Mouse (Mus musculus): ENCODE data around the gene AI481877.
A peak's percentile ranks its signal among the peaks of the same experiment; 100 is the strongest.

AI481877 gene

GRCm38 (mm10) chr4:59125053-59125452 lies 13.7 kb downstream of the AI481877 start:
- no peak for DNase-seq (ENCODE audit: low spot score)

- DNase-seq (ENCODE audit: low spot score): no peak
These were observed 15.2 kb downstream of the AI481877 start for GRCm38 (mm10) chr4:59123557-59123956.

GRCm38 (mm10) chr4:59117644-59118495 lies 20.9 kb downstream of the AI481877 start:
- DNase-seq (ENCODE audit: low spot score): peak; percentile 94

DNA sequence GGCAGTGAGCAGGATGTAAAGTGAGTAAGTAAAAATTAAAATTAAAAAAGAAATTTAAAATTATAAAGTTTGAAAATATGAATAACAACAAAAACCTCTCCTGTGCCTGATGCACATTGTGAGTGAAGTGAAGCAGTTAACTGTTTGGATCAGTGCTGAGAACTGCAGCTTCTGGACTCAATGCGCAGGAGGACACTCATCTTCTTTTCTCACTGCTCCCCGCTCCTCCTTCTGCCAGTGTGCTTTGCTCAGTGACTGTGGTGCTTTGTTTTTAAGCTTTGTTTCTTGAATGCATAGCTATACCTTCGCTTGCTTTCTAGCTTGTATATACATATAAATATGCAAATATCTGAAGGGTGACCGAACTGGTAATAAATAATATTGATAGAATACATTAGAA lies 30.1 kb downstream of the AI481877 start:
- DNase-seq (ENCODE audit: low spot score): no peak

DNA sequence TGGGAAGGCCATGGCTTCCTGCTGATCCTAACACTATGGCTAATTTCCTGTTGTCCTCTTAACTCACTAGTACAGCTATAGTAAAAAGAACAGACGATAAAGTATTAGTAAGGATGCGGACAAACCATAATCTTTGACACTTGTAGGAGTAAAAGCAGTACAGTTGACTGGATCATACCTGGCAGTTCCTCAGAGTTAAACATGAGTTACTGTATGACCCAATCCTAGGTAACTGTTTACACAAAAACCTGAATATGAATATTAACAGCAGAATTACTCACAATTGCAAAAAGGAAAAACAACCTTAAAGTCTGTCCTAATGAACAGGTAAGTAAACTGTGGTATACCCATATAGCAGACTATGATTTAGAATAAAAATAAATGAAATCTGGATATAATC lies 30.9 kb downstream of the AI481877 start:
- DNase-seq (ENCODE audit: low spot score): no peak

- DNase-seq (ENCODE audit: low spot score): no peak
These were observed 32.1 kb downstream of the AI481877 start for GRCm38 (mm10) chr4:59106661-59107060.

GRCm38 (mm10) chr4:59104166-59104565 lies 34.6 kb downstream of the AI481877 start:
- no peak for DNase-seq (ENCODE audit: low spot score)

DNA sequence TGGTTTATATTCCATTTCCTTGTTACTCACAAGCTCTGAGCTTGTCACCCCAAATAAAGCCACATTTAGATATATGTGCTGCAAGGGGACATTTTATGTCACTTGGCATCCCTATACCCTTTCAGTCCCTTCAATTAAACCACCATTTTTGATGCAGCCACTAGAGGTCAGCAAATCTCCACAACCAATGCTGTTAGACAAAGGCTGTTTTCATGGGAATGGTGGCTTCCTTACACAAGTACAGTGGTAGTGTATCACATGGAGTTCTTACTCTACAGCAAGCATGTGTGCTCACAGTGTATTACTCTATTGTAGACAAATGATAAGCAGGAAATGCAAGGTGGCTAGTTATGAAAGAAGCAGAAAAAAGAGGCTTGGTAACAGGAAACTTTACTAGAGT lies 42.4 kb downstream of the AI481877 start:
- peak; percentile 49 for DNase-seq (ENCODE audit: low spot score)

DNA sequence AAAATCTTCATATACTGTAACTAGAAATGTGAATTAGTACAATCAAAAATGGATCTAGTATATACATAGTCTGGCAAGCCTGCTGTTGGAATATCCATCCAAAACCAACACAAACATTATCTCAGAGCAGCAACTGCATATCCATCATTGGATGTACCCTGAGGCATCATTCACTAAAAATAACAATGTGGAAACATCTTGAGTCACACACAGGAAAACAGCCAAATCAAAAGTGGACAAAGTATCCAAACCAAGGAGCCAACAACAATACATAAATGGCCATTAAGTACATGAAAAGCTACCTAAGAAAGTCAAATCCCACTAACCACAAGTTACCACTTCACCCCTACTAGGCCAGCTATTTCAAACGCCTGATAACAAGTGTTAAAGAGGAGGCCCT lies 49.4 kb downstream of the AI481877 start:
- DNase-seq (ENCODE audit: low spot score): no peak

DNA sequence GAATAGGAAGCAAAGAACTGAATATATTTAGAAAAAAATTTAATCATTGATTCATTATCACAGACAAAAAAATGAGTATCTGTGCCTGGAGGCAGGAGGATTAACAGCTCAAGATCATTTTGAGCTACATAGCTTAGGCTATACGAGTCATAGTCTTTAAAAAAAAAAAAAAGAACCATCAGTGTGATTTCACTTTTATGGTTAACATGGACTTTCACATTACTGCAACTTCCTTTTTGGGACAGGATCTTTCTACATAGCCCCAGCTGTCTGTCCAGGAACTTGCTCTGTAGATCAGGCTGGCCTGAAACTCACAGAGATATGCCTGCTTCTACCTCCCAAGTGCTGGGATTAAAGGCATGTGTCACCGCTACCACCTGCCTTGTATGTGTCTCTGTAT lies 55.4 kb downstream of the AI481877 start:
- no peak for DNase-seq (ENCODE audit: low spot score)

DNA sequence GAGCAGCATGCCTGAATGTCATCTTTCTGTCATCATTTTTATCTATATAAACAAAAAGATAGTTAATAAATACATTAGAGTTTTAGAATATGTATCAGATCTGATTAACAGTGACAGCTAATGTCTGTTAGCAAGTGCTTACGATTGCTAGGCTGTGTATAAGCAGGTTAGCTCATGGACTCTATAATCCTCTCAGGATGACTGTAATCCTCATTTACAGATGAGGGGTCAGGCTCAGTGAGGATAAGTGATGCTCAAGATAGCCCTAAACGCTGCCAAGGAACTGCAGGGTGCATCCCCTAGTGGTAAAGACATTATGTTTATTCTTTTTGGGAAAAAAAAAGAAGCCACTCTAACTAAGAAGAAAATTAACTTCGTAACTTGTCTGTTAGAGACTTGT lies 69.5 kb downstream of the AI481877 start:
- DNase-seq (ENCODE audit: low spot score): no peak

GRCm38 (mm10) chr4:59062526-59062925 lies 76.3 kb downstream of the AI481877 start:
- no peak for DNase-seq (ENCODE audit: low spot score)

DNA sequence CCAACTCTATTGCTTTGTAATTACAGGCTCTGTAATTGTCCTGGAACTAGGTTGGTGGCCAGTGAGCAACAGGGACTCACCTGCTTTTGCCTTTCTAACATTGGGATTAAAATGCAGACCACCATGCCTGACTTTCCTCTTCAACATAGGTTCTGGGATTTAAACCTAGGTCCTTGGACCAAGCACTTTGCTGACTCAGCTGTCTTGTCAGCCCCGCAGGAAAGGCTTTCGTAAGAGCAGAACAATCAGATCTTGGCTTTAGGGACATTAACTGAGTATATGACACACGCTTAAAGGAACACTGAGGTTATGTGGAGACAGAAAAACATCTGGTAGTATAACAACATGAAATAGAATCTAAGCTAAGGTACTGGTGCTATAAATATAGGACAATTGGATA lies 80.9 kb downstream of the AI481877 start:
- no peak for DNase-seq (ENCODE audit: low spot score)

GRCm38 (mm10) chr4:59051081-59051480 lies 87.7 kb downstream of the AI481877 start:
- DNase-seq (ENCODE audit: low spot score): no peak

GRCm38 (mm10) chr4:59047222-59047621 lies 91.6 kb downstream of the AI481877 start:
- no peak for DNase-seq (ENCODE audit: low spot score)

- DNase-seq (ENCODE audit: low spot score): no peak
These were observed 94.9 kb downstream of the AI481877 start for GRCm38 (mm10) chr4:59043891-59044290.

DNA sequence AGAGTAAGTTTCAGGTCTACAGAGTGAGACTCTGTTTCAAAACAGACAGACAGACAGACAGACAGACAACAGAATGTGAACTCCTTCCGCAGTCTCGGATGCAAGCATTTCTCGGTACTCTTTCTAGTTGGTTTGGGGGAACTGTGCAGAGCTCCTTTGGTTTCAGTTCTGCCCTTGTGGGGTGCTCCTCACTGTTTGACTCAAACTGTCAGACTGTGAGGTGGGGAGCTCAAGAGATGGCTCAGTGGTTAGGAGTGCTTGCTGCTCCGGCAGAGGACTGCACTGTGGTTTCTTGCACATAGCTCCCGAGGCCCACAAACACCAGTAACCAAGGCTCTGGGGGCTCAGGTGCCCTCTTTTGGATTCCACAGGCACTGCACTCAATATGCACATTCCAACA lies 95.7 kb downstream of the AI481877 start:
- DNase-seq (ENCODE audit: low spot score): no peak

DNA sequence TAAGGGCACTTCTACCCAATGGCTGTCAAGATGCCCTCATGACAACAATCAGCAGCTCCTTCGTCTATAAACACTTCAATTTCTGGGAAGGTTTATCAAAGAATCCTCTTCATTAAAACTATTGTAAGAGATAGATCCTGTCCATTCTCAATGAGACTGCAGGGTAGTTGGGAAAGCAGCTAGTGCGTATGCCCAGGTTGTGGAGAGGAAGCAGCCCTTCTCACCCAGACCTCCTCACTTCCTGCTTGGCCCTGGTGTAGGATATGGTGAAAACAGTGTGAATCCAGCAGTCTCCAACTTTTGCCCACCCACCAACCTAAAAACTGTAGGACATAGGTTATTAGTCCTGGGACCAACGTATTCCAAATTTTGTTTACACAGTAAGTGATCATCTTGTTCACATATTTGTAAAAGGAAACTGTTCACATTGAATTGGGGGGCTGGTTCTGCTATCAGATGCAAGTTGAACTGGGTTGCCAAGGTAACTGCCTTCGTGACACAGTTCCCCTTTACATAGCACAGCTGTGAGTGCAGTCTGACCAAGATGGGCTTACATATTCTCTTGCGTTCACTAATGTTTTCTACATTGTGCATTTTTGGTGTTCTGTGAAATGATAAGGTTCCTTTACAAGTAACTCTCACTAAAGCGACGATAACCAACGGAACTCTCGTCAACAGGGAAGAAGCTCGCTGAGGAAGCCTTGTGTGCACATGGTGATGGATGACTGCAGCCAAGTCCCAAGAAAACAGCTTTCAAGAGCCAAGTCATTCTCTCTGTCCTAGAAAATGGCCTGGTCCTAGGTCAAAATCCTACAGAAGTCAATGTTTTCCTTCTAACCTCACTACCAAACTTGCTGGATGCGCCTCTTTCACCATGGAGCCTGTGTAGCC lies 98.1 kb downstream of the AI481877 start:
- DNase-seq (ENCODE audit: low spot score): no peak

DNA sequence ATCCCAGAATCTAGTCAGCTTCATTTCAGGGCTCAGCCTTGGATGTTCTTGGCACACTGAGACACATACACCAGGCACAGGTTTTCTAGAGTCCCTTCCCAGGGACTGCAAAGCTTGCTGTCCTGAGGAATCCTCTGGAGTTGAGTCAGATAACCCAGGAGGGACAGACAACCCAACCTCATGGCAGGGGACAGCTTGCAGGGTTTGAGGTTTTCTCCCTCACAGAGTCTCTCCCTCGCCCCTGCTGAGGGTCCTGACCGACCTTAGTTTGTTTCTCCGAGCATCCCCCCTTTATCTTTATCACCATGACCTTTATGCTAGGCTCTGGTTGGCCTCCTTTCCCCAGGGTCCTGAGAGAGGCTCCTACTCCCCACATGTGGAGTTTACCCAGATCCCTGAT lies 101.3 kb downstream of the AI481877 start:
- no peak for DNase-seq (ENCODE audit: low spot score)

GRCm38 (mm10) chr4:59036490-59037127 lies 102.2 kb downstream of the AI481877 start:
- peak; percentile 74 for DNase-seq (ENCODE audit: low spot score)

DNA sequence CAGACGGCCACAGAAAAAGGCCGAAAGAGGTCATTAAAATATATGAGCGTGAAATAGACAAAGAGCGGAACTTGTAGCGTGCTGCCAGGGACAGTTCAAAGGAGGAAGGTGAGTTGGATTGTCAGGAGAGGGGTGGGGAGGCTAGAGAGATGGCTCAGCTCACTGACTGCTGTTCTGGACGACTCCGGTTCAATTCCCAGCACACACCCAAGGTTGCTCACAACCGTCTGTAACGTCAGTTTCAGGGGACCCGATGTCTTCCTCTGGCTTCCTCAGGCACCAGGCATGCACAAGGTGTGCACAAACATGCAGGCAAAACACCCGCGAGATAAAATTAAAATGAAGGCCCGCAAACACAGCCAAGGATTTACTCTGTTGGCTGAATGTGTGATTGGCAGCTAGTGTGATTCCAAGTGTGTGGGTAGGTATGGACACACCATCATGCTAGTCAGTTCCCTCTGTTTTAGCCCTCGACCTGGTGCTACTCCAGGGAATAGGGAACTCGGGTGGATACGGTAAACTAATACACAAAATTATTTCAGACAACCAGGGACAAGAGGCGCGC lies 102.9 kb downstream of the AI481877 start:
- no peak for DNase-seq (ENCODE audit: low spot score)
